Mouse (Mus musculus): ENCODE results near the gene Acot3.

The Acot3 gene

GRCm38 (mm10) chr12:84107012-84107411, 55.1 kb downstream of the Acot3 start:
- no peak for DNase-seq

DNA sequence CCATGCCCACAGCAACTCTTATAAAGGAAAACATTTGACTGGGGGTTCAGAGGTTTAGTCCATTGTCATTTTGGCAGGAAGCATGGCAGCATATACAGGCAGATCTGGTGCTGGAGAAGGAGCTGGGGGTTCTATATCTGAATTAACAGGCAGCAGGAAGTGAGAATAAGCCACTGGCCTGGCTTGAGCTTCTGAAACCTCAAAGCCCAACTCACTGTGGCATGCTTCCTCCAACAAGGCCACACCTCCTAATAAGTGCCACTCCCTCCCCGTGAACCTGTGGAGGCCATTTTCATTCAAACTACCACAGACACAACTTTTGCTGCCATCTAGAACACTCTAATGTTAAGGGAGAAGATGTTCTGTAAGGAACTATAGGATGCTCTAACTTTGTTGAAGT, 55.7 kb downstream of the Acot3 start:
- DNase-seq: no peak

- no peak for DNase-seq
Observed at GRCm38 (mm10) chr12:84109924-84110323, 58.0 kb downstream of the Acot3 start.

All from lung, postnatal 14 days (tissue).